Mouse (Mus musculus): Measurements from ENCODE around the gene Flad1. TPM values are rescaled to one million over a fixed set of nuclear protein-coding genes. Genes with fewer than 3 reads are reported as not detected.

Gene Flad1
- polyA plus RNA-seq, 1 experiment from 2014 or later, result 34.9 TPM

DNA sequence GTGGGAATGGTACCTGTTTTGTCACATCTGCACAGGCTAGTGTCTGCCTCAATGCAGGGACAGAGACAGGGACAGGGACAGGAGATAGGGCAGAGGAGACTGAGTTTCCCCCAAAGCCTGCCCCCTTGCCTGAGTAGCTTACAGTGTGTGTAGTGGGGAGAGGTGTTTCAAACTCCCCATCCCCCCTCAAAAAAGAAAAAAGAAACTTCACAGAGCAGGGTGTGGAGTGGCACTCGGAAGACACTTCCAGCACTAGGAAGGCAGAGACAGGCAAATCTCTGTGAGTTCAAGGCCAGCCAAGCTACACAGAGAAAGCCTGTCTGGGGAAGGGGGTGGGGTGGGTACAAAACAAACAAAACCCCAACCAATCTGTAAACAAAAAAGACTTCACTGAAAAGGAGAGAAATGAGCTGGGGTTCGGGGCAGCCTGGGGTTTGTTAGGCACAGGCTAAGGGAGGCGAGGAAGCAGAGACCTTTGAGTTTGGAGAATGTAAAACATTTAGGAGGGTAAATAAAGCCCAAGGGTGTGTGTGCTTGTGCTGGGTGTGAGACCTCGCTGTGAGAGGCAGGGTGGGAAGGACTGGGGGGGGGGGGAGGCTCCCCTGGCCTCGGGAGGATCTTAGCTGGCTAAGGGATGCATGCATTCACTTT is 38.0 kb downstream of the Flad1 start:
- Histone ChIP-seq H3K4me2 (ENCODE audit: low read length) (no peak overlapping the region), H3K36me3 (ENCODE audit: control insufficient read depth, insufficient read depth, low read length) (no peaks in the 10 kb centered on the region), H3K4me1 (ENCODE audit: control insufficient read depth, insufficient read depth, low read length) (no peaks in the 10 kb centered on the region), H3K27me3 (replicated peaks; ENCODE audit: control insufficient read depth, insufficient read depth, low read length) (no peaks in the 10 kb centered on the region), H3K4me3 (ENCODE audit: low read depth, low read length) (no peak overlapping the region), H3K9ac (ENCODE audit: low read length) (no peak overlapping the region), H3K27ac (ENCODE audit: low read depth, low read length) (no peak overlapping the region), H3K9me3 (replicated peaks; ENCODE audit: control insufficient read depth, low read length) (no peaks in the 10 kb centered on the region)
- WGBS, result 45% methylated on average over 5 of the region's 5 CpGs
- DNase-seq (ENCODE audit: low spot score), result no peak
- ATAC-seq, result no peak

DNA sequence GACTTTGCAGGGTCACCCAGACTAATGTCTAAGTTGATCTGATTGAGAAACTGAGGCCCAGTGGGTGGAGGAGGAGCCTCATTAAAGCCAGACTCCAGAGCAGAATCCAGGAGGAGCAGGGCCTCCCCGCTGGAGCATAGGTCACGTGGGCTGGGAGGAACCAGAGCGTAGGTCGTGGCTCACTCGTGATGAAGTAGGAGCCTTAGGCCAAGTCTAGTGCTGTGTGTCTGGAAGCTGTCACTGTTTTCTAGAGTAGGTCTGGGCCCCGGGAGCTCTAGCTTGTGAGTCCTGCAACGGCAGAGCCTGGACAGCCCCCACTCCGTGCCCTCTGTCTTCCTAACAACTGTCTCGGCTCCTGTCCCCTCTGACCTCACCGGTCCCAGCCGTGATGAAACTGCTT is 44.3 kb downstream of the Flad1 start:
- DNase-seq (ENCODE audit: low spot score) (no peak), ATAC-seq (no peak)
- no peaks in the 10 kb centered on the region for H3K9me3 ChIP-seq (replicated peaks; ENCODE audit: control insufficient read depth, low read length)
- no peak overlapping the region for H3K4me3 ChIP-seq (ENCODE audit: low read depth, low read length)
- H3K27me3 ChIP-seq (replicated peaks; ENCODE audit: control insufficient read depth, insufficient read depth, low read length), result no peaks in the 10 kb centered on the region
- H3K27ac ChIP-seq (ENCODE audit: low read depth, low read length), result no peak overlapping the region
- H3K4me2 ChIP-seq (ENCODE audit: low read length), result no peak overlapping the region
- 83% methylated on average over 11 of the region's 11 CpGs for WGBS
- H3K36me3 ChIP-seq (ENCODE audit: control insufficient read depth, insufficient read depth, low read length), result no peaks in the 10 kb centered on the region
- H3K4me1 ChIP-seq (ENCODE audit: control insufficient read depth, insufficient read depth, low read length), result no peaks in the 10 kb centered on the region
- H3K9ac ChIP-seq (ENCODE audit: low read length), result no peak overlapping the region

DNA sequence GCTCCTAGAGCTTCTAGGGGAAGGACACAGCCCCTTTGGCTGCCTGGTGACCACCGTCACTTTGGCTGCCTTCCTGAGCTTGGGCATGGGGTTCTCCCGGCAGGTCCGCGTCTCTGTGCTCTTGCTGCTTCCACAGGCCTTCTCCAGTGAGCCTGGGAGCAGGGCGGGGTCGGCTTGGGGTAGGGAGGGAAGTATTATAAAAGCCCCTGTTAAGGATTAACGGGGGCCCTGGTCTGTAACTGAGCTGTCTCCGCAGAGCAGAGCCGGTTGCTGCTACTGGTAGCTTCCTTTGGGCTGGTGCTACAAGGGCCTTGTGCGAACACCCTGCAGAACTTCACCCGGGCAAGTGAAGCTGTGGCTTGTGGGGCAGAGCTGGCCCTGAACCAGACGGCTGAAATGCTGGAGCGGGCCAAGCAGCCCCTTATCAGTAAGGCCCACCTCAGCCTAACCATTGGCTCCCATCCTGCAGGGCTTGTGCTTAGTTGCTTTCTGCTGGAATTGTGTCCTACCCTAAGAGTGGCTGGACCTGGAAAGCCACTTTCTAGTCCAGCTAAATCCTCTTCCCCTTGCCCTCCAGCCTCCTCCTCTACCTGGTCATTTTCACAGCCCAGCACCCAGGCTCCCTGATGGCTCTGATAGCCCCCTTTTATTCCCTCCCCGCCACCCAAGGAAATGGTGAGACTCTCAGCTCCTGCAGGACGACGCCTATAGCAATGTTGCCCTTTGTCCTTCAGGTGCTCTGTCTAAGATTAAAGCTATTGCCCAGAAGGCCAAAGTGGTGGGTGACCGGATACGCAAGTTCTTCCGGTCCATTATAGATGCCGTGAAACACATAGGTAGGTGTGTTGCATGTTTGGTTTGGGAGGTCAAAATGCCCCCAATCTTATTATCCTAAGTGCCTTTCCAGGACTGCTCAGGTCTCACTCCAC is 45.9 kb downstream of the Flad1 start:
- no peak for DNase-seq (ENCODE audit: low spot score)
- no peaks in the 10 kb centered on the region for H3K4me1 ChIP-seq (ENCODE audit: control insufficient read depth, insufficient read depth, low read length)
- no peaks in the 10 kb centered on the region for H3K27me3 ChIP-seq (replicated peaks; ENCODE audit: control insufficient read depth, insufficient read depth, low read length)
- ATAC-seq, result no peak
- H3K4me2 ChIP-seq (ENCODE audit: low read length), result no peak overlapping the region
- no peaks in the 10 kb centered on the region for H3K36me3 ChIP-seq (ENCODE audit: control insufficient read depth, insufficient read depth, low read length)
- whole genome bisulfite sequencing, result 75% methylated on average over 20 of the region's 20 CpGs
- H3K4me3 ChIP-seq (ENCODE audit: low read depth, low read length), result no peak overlapping the region
- H3K27ac ChIP-seq (ENCODE audit: low read depth, low read length), result no peak overlapping the region
- H3K9ac ChIP-seq (ENCODE audit: low read length), result no peak overlapping the region
- H3K9me3 ChIP-seq (replicated peaks; ENCODE audit: control insufficient read depth, low read length), result no peaks in the 10 kb centered on the region

- Histone ChIP-seq H3K27me3 (replicated peaks; ENCODE audit: control insufficient read depth, insufficient read depth, low read length) (no peaks in the 10 kb centered on the region), H3K4me2 (ENCODE audit: low read length) (no peak within 1 kb of the TSS), H3K27ac (ENCODE audit: low read depth, low read length) (no peak within 1 kb of the TSS), H3K9me3 (replicated peaks; ENCODE audit: control insufficient read depth, low read length) (no peaks in the 10 kb centered on the region), H3K36me3 (ENCODE audit: control insufficient read depth, insufficient read depth, low read length) (no peaks in the 10 kb centered on the region), H3K4me3 (ENCODE audit: low read depth, low read length) (no peak within 1 kb of the TSS), H3K9ac (ENCODE audit: low read length) (no peak within 1 kb of the TSS), H3K4me1 (ENCODE audit: control insufficient read depth, insufficient read depth, low read length) (no peaks in the 10 kb centered on the region)
- 87% methylated on average over 11 of the region's 11 CpGs for WGBS
- DNase-seq (ENCODE audit: low spot score) (no peak), ATAC-seq (no peak)
Measured at GRCm38 (mm10) chr3:89365153-89365485, 46.6 kb downstream of the Flad1 start, which contains the start of gene Dcst1. TSS of gene Dcst1 (minus strand) at chr3:89365253.

DNA sequence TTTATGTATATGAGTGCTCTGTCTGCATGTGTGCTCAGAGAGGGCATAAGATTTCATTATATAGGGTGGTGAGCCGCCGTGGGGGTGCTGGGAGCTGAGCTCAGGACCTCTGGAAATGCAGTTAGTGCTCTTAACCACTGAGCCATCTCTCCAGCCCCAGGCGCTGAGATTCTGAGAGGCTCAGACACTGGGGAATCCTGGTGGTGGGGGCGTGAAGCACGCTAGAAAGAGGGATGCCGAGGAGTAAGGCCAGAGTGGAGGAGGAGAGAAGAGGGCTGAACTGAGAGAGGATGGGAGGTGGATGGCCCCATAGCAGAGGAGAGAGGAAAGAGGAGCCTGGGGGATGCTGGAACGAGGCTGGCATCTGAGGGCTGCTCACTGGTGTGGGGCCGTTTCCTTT is 47.0 kb downstream of the Flad1 start:
- no peaks in the 10 kb centered on the region for H3K4me1 ChIP-seq (ENCODE audit: control insufficient read depth, insufficient read depth, low read length)
- H3K27ac ChIP-seq (ENCODE audit: low read depth, low read length), result no peak overlapping the region
- H3K9ac ChIP-seq (ENCODE audit: low read length), result no peak overlapping the region
- no peaks in the 10 kb centered on the region for H3K27me3 ChIP-seq (replicated peaks; ENCODE audit: control insufficient read depth, insufficient read depth, low read length)
- WGBS, result 51% methylated on average over 8 of the region's 8 CpGs
- ATAC-seq (no peak), DNase-seq (ENCODE audit: low spot score) (no peak)
- H3K9me3 ChIP-seq (replicated peaks; ENCODE audit: control insufficient read depth, low read length), result no peaks in the 10 kb centered on the region
- no peaks in the 10 kb centered on the region for H3K36me3 ChIP-seq (ENCODE audit: control insufficient read depth, insufficient read depth, low read length)
- H3K4me3 ChIP-seq (ENCODE audit: low read depth, low read length), result no peak overlapping the region
- H3K4me2 ChIP-seq (ENCODE audit: low read length), result no peak overlapping the region

DNA sequence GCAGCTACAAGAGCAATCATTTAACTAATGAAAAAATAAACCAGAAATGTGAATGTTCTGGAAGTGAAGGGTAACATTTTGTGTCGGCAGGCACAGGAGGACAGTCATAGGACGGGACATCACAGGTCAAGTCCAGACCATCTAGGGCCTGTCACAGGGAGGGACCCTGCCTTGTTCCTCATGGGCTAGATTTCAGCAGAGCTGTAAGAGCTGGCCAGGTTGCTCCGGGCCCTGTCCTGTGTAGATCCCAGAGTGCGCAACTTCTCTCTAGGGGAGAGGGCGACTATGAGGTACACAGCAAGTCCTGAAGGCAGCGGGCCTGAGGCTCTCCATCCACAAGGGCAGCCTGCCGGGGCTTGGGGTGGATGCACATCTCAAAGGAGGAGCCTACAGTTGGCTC is 50.0 kb downstream of the Flad1 start, which contains the start of gene Dcst2:
TSS of gene Dcst2 (plus strand) at position 301 of the 400 bp plus-strand sequence.
- H3K9me3 ChIP-seq (replicated peaks; ENCODE audit: control insufficient read depth, low read length), result no peaks in the 10 kb centered on the region

GRCm38 (mm10) chr3:89360237-89360636 is 51.4 kb downstream of the Flad1 start:
- H3K36me3 ChIP-seq (ENCODE audit: control insufficient read depth, insufficient read depth, low read length), result no peaks in the 10 kb centered on the region
- 71% methylated on average over 3 of the region's 3 CpGs for WGBS
- H3K9me3 ChIP-seq (replicated peaks; ENCODE audit: control insufficient read depth, low read length), result no peaks in the 10 kb centered on the region
- no peak overlapping the region for H3K27ac ChIP-seq (ENCODE audit: low read depth, low read length)
- no peak overlapping the region for H3K9ac ChIP-seq (ENCODE audit: low read length)
- H3K4me1 ChIP-seq (ENCODE audit: control insufficient read depth, insufficient read depth, low read length), result no peaks in the 10 kb centered on the region
- no peak overlapping the region for H3K4me3 ChIP-seq (ENCODE audit: low read depth, low read length)
- H3K27me3 ChIP-seq (replicated peaks; ENCODE audit: control insufficient read depth, insufficient read depth, low read length), result no peaks in the 10 kb centered on the region
- ATAC-seq, result no peak
- no peak overlapping the region for H3K4me2 ChIP-seq (ENCODE audit: low read length)
- no peak for DNase-seq (ENCODE audit: low spot score)

More for the DNA sequence above, 50.0 kb downstream of the Flad1 start, which contains the start of gene Dcst2:
- Histone ChIP-seq H3K4me2 (ENCODE audit: low read length) (no peak within 1 kb of the TSS), H3K27me3 (replicated peaks; ENCODE audit: control insufficient read depth, insufficient read depth, low read length) (no peaks in the 10 kb centered on the region), H3K4me3 (ENCODE audit: low read depth, low read length) (no peak within 1 kb of the TSS), H3K27ac (ENCODE audit: low read depth, low read length) (no peak within 1 kb of the TSS), H3K9ac (ENCODE audit: low read length) (no peak within 1 kb of the TSS), H3K36me3 (ENCODE audit: control insufficient read depth, insufficient read depth, low read length) (no peaks in the 10 kb centered on the region), H3K4me1 (ENCODE audit: control insufficient read depth, insufficient read depth, low read length) (no peaks in the 10 kb centered on the region)
- no peak for DNase-seq (ENCODE audit: low spot score)
- no peak for ATAC-seq
- WGBS, result 83% methylated on average over 7 of the region's 7 CpGs

DNA sequence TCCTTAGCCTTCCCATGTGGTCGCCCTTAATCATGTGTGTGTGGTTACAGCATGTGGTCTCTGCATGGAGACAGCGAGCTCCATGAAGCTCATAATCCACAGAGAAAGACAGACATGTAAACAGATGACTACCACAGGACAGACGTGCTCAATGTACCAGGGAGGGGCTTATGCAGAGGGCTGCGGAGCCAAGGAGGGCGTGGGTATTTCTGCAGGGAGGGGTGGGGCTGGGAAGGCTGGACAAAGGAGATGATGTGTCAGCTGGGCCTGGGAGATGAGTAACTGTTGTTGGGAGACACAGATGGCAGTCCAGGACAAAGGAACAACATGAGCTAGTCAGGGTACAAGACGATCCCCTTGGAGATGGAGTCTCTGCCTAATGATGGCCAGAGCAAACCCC is 52.0 kb downstream of the Flad1 start:
- Histone ChIP-seq H3K9me3 (replicated peaks; ENCODE audit: control insufficient read depth, low read length) (no peaks in the 10 kb centered on the region), H3K27me3 (replicated peaks; ENCODE audit: control insufficient read depth, insufficient read depth, low read length) (no peaks in the 10 kb centered on the region), H3K4me1 (ENCODE audit: control insufficient read depth, insufficient read depth, low read length) (no peaks in the 10 kb centered on the region), H3K4me2 (ENCODE audit: low read length) (no peak overlapping the region), H3K4me3 (ENCODE audit: low read depth, low read length) (no peak overlapping the region), H3K27ac (ENCODE audit: low read depth, low read length) (no peak overlapping the region), H3K36me3 (ENCODE audit: control insufficient read depth, insufficient read depth, low read length) (no peaks in the 10 kb centered on the region), H3K9ac (ENCODE audit: low read length) (no peak overlapping the region)
- 74% methylated on average over 6 of the region's 6 CpGs for WGBS
- DNase-seq (ENCODE audit: low spot score) (no peak), ATAC-seq (no peak)

GRCm38 (mm10) chr3:89356029-89356428 is 55.6 kb downstream of the Flad1 start:
- no peaks in the 10 kb centered on the region for H3K36me3 ChIP-seq (ENCODE audit: control insufficient read depth, insufficient read depth, low read length)
- no peak overlapping the region for H3K4me2 ChIP-seq (ENCODE audit: low read length)
- H3K9ac ChIP-seq (ENCODE audit: low read length), result no peak overlapping the region
- no peak for DNase-seq (ENCODE audit: low spot score)
- no peak overlapping the region for H3K4me3 ChIP-seq (ENCODE audit: low read depth, low read length)
- H3K4me1 ChIP-seq (ENCODE audit: control insufficient read depth, insufficient read depth, low read length), result no peaks in the 10 kb centered on the region
- H3K9me3 ChIP-seq (replicated peaks; ENCODE audit: control insufficient read depth, low read length), result no peaks in the 10 kb centered on the region
- no peak for ATAC-seq
- H3K27me3 ChIP-seq (replicated peaks; ENCODE audit: control insufficient read depth, insufficient read depth, low read length), result no peaks in the 10 kb centered on the region
- H3K27ac ChIP-seq (ENCODE audit: low read depth, low read length), result no peak overlapping the region
- 65% methylated on average over 9 of the region's 9 CpGs for WGBS

All from forebrain, embryonic 14.5 days (tissue).